Mouse (Mus musculus) midbrain, embryonic 15.5 days (tissue): ENCODE measurements at regions not wholly inside any gene's neighbourhood (a gene's known extent, or its start where the extent isn't known, plus 50 kb on each side); places are given as distances from the start of the nearest gene placed in this dataset.

ENCODE experiments used
- ATAC-seq: fragments of 200-750 bp; cut with Nextera tagmentation; replicated peaks from 2 replicates; pipeline ENCODE4 v1.8.0; 2017; ENCODE audit warnings: moderate TSS enrichment
- H3K27ac ChIP-seq: fragments of 300-500 bp; sonication (generic); 2 replicates; pipeline ENCODE4 v1.5.1; 2015; ENCODE audit warnings: mild to moderate bottlenecking, inconsistent platforms
- H3K27me3 ChIP-seq: fragments of 300-500 bp; sonication (generic); replicated peaks from 2 replicates; pipeline ENCODE4 v1.6.1; 2015; ENCODE audit warnings: inconsistent platforms
- H3K36me3 ChIP-seq: fragments of 300-500 bp; sonication (generic); replicated peaks from 2 replicates; pipeline ENCODE4 v1.6.1; 2015; ENCODE audit warnings: inconsistent platforms
- H3K4me1 ChIP-seq: fragments of 300-500 bp; sonication (generic); 2 replicates; pipeline ENCODE4 v1.6.1; 2015; ENCODE audit warnings: inconsistent platforms
- H3K4me2 ChIP-seq: fragments of 300-500 bp; sonication (generic); 2 replicates; pipeline ENCODE4 v1.6.1; 2015; ENCODE audit warnings: inconsistent platforms, mild to moderate bottlenecking, moderate library complexity
- H3K4me3 ChIP-seq: fragments of 300-500 bp; sonication (generic); 2 replicates; pipeline ENCODE4 v1.5.1; 2015; ENCODE audit warnings: mild to moderate bottlenecking, inconsistent platforms
- H3K9ac ChIP-seq: fragments of 300-500 bp; sonication (generic); 2 replicates; pipeline ENCODE4 v1.6.1; 2015; ENCODE audit warnings: mild to moderate bottlenecking, inconsistent platforms
- H3K9me3 ChIP-seq: fragments of 300-500 bp; sonication (generic); 2 replicates; pipeline ENCODE4 v1.6.1; 2016; ENCODE audit warnings: inconsistent platforms
- WGBS: fragments of 180-500 bp; shearing (Covaris S2); methylation state at CpG from one replicate; pipeline ENCODE4 v1.1.7; 2015; ENCODE audit warnings: mixed read lengths; 5-methylcytosine and 5-hydroxymethylcytosine counted together

- Histone ChIP-seq H3K27me3 (no peaks in the 10 kb centered on the region), H3K4me2 (no peak overlapping the region), H3K36me3 (no peaks in the 10 kb centered on the region), H3K27ac (no peak overlapping the region), H3K4me3 (no peak overlapping the region), H3K9me3 (no peaks in the 10 kb centered on the region), H3K9ac (no peak overlapping the region), H3K4me1 (no peaks in the 10 kb centered on the region)
- WGBS, result 49% methylated on average over 8 of the region's 8 CpGs
- ATAC-seq, result no peak
Measured at GRCm38 (mm10) chr12:110156441-110156840, 122.4 kb upstream of the Dio3 start.

- 77% methylated on average over 16 of the region's 16 CpGs for WGBS
- no peak for ATAC-seq
- H3K27me3 ChIP-seq, result no peaks in the 10 kb centered on the region
Measured at GRCm38 (mm10) chr12:110157998-110158747, 120.7 kb upstream of the Dio3 start.

GRCm38 (mm10) chr12:110161306-110161705 lies 117.6 kb upstream of the Dio3 start:
- Histone ChIP-seq H3K27ac (no peak overlapping the region), H3K4me3 (no peak overlapping the region), H3K27me3 (no peaks in the 10 kb centered on the region), H3K9ac (no peak overlapping the region), H3K4me1 (no peaks in the 10 kb centered on the region), H3K36me3 (no peaks in the 10 kb centered on the region), H3K4me2 (no peak overlapping the region), H3K9me3 (no peaks in the 10 kb centered on the region)
- 93% methylated on average over 4 of the region's 4 CpGs for WGBS
- no peak for ATAC-seq

More at GRCm38 (mm10) chr12:110157998-110158747, 120.7 kb upstream of the Dio3 start:
- H3K27ac ChIP-seq, result no peak overlapping the region
- H3K9me3 ChIP-seq, result no peaks in the 10 kb centered on the region
- no peaks in the 10 kb centered on the region for H3K4me1 ChIP-seq
- no peak overlapping the region for H3K4me3 ChIP-seq
- no peak overlapping the region for H3K4me2 ChIP-seq
- H3K9ac ChIP-seq, result no peak overlapping the region
- no peaks in the 10 kb centered on the region for H3K36me3 ChIP-seq

GRCm38 (mm10) chr12:110165462-110165861 lies 113.4 kb upstream of the Dio3 start:
- no peaks in the 10 kb centered on the region for H3K9me3 ChIP-seq
- no peak for ATAC-seq
- no peaks in the 10 kb centered on the region for H3K27me3 ChIP-seq
- no peak overlapping the region for H3K27ac ChIP-seq
- H3K4me1 ChIP-seq, result no peaks in the 10 kb centered on the region
- H3K4me3 ChIP-seq, result no peak overlapping the region
- H3K4me2 ChIP-seq, result no peak overlapping the region
- H3K9ac ChIP-seq, result no peak overlapping the region
- no peaks in the 10 kb centered on the region for H3K36me3 ChIP-seq
- WGBS, result 84% methylated on average over 13 of the region's 13 CpGs

GRCm38 (mm10) chr12:110168407-110168806 lies 110.5 kb upstream of the Dio3 start:
- no peaks in the 10 kb centered on the region for H3K9me3 ChIP-seq
- no peaks in the 10 kb centered on the region for H3K27me3 ChIP-seq
- no peak overlapping the region for H3K9ac ChIP-seq
- H3K36me3 ChIP-seq, result no peaks in the 10 kb centered on the region
- no peak for ATAC-seq
- H3K4me2 ChIP-seq, result no peak overlapping the region
- WGBS, result 84% methylated on average over 4 of the region's 4 CpGs
- no peak overlapping the region for H3K27ac ChIP-seq
- H3K4me3 ChIP-seq, result no peak overlapping the region
- H3K4me1 ChIP-seq, result no peaks in the 10 kb centered on the region

- H3K9ac ChIP-seq, result no peak overlapping the region
- H3K4me1 ChIP-seq, result no peaks in the 10 kb centered on the region
- H3K27me3 ChIP-seq, result no peaks in the 10 kb centered on the region
- H3K4me2 ChIP-seq, result no peak overlapping the region
- H3K9me3 ChIP-seq, result no peaks in the 10 kb centered on the region
- H3K36me3 ChIP-seq, result no peaks in the 10 kb centered on the region
- 94% methylated on average over 1 of the region's 1 CpGs for WGBS
- ATAC-seq, result no peak
- no peak overlapping the region for H3K4me3 ChIP-seq
- no peak overlapping the region for H3K27ac ChIP-seq
Measured at GRCm38 (mm10) chr12:110169261-110169660, 109.6 kb upstream of the Dio3 start.

GRCm38 (mm10) chr12:110170496-110170895 lies 108.4 kb upstream of the Dio3 start:
- WGBS, result 88% methylated on average over 8 of the region's 8 CpGs

GRCm38 (mm10) chr12:110177826-110178225 lies 101.0 kb upstream of the Dio3 start:
- Histone ChIP-seq H3K4me2 (no peak overlapping the region), H3K27ac (no peak overlapping the region), H3K9ac (no peak overlapping the region), H3K27me3 (no peaks in the 10 kb centered on the region), H3K4me3 (no peak overlapping the region), H3K4me1 (no peaks in the 10 kb centered on the region), H3K9me3 (no peaks in the 10 kb centered on the region), H3K36me3 (no peaks in the 10 kb centered on the region)
- ATAC-seq, result no peak
- WGBS, result 97% methylated on average over 2 of the region's 2 CpGs

More at GRCm38 (mm10) chr12:110170496-110170895, 108.4 kb upstream of the Dio3 start:
- Histone ChIP-seq H3K9me3 (no peaks in the 10 kb centered on the region), H3K4me3 (no peak overlapping the region), H3K36me3 (no peaks in the 10 kb centered on the region), H3K27me3 (no peaks in the 10 kb centered on the region), H3K9ac (no peak overlapping the region), H3K4me2 (no peak overlapping the region), H3K27ac (no peak overlapping the region), H3K4me1 (no peaks in the 10 kb centered on the region)
- no peak for ATAC-seq

- Histone ChIP-seq H3K27me3 (peaks cover 32% of the 10 kb centered on the region), H3K27ac (no peak overlapping the region), H3K9ac (no peak overlapping the region), H3K4me2 (no peak overlapping the region), H3K36me3 (no peaks in the 10 kb centered on the region), H3K9me3 (no peaks in the 10 kb centered on the region), H3K4me3 (no peak overlapping the region), H3K4me1 (peaks cover 23% of the 10 kb centered on the region)
- ATAC-seq, result no peak
- WGBS, result 22% methylated on average over 6 of the region's 6 CpGs
Measured at GRCm38 (mm10) chr12:110183473-110183872, 95.4 kb upstream of the Dio3 start.

- Histone ChIP-seq H3K4me1 (peaks cover 33% of the 10 kb centered on the region), H3K4me3 (no peak overlapping the region), H3K27me3 (peaks cover 46% of the 10 kb centered on the region), H3K4me2 (no peak overlapping the region), H3K36me3 (no peaks in the 10 kb centered on the region), H3K9me3 (no peaks in the 10 kb centered on the region), H3K9ac (no peak overlapping the region), H3K27ac (no peak overlapping the region)
- 39% methylated on average over 8 of the region's 9 CpGs for WGBS
- no peak for ATAC-seq
Measured at GRCm38 (mm10) chr12:110185399-110185798, 93.5 kb upstream of the Dio3 start.

- 9% methylated on average over 3 of the region's 3 CpGs for WGBS
- no peaks in the 10 kb centered on the region for H3K9me3 ChIP-seq
- H3K9ac ChIP-seq, result no peak overlapping the region
- H3K27me3 ChIP-seq, result peaks cover 53% of the 10 kb centered on the region
- no peaks in the 10 kb centered on the region for H3K36me3 ChIP-seq
- ATAC-seq, result no peak
- H3K4me3 ChIP-seq, result no peak overlapping the region
- H3K4me1 ChIP-seq, result peaks cover 33% of the 10 kb centered on the region
- no peak overlapping the region for H3K4me2 ChIP-seq
- no peak overlapping the region for H3K27ac ChIP-seq
Measured at GRCm38 (mm10) chr12:110186381-110186780, 92.5 kb upstream of the Dio3 start.

GRCm38 (mm10) chr12:110186911-110187245 lies 92.0 kb upstream of the Dio3 start:
- Histone ChIP-seq H3K4me1 (peaks cover 33% of the 10 kb centered on the region), H3K27me3 (peaks cover 58% of the 10 kb centered on the region), H3K27ac (no peak overlapping the region), H3K36me3 (no peaks in the 10 kb centered on the region), H3K4me2 (peak overlapping the region; percentile 41), H3K4me3 (no peak overlapping the region), H3K9ac (no peak overlapping the region), H3K9me3 (no peaks in the 10 kb centered on the region)
- 5% methylated on average over 10 of the region's 10 CpGs for WGBS
- ATAC-seq, result no peak
